Mouse (Mus musculus) intestine, embryonic 15.5 days (tissue): Measurements from ENCODE around the gene Robo2. TPM values are rescaled to one million over a fixed set of nuclear protein-coding genes. Genes with fewer than 3 reads are reported as not detected.
"Not testable (repeated sequence)": the region's sequence is repeated elsewhere in the genome, so short reads cannot be mapped to it uniquely, and the experiment has no call there.

Experiments
- ATAC-seq: fragments of 200-750 bp; cut with Nextera tagmentation; 2 replicates; pipeline ENCODE4 v1.8.0; 2017; ENCODE audit warnings: moderate TSS enrichment, moderate library complexity
- H3K27ac ChIP-seq: fragments of 300-500 bp; sonication (generic); 2 replicates; pipeline ENCODE4 v1.5.1; 2015; ENCODE audit warnings: mild to moderate bottlenecking, inconsistent platforms
- H3K27me3 ChIP-seq: fragments of 300-500 bp; sonication (generic); replicated peaks from 2 replicates; pipeline ENCODE4 v1.6.1; 2015; ENCODE audit warnings: inconsistent platforms
- H3K36me3 ChIP-seq: fragments of 300-500 bp; sonication (generic); 2 replicates; pipeline ENCODE4 v1.6.1; 2015; ENCODE audit warnings: inconsistent platforms
- H3K4me1 ChIP-seq: fragments of 300-500 bp; sonication (generic); replicated peaks from 2 replicates; pipeline ENCODE4 v1.6.1; 2015; ENCODE audit warnings: inconsistent platforms
- H3K4me2 ChIP-seq: fragments of 300-500 bp; sonication (generic); replicated peaks from 2 replicates; pipeline ENCODE4 v1.6.1; 2015; ENCODE audit warnings: mild to moderate bottlenecking, inconsistent platforms
- H3K4me3 ChIP-seq: fragments of 300-500 bp; sonication (generic); replicated peaks from 2 replicates; pipeline ENCODE4 v1.5.1; 2015; ENCODE audit warnings: inconsistent platforms
- H3K9ac ChIP-seq: fragments of 300-500 bp; sonication (generic); 2 replicates; pipeline ENCODE4 v1.6.1; 2015; ENCODE audit warnings: inconsistent platforms
- H3K9me3 ChIP-seq: fragments of 300-500 bp; sonication (generic); 2 replicates; pipeline ENCODE4 v1.6.1; 2016; ENCODE audit warnings: inconsistent platforms
- WGBS: fragments of 180-500 bp; shearing (Covaris S2); methylation state at CpG from one replicate; pipeline ENCODE4 v1.1.7; 2015; 5-methylcytosine and 5-hydroxymethylcytosine counted together
- polyA plus RNA-seq: library from polyadenylated mRNA; unstranded; fragments of >200 nt; fragmentation: Nextera tagmentation; extraction: Ambion mirVana; gene quantifications from 2 replicates; pipeline ENCODE4 v1.2.1, GENCODE M21; 2015

Robo2 gene
- polyA plus RNA-seq, 1 experiment from 2014 or later = 21.1 TPM

- Histone ChIP-seq H3K9me3 (no peaks in the 10 kb centered on the region), H3K4me1 (no peaks in the 10 kb centered on the region), H3K4me3 (no peak overlapping the region), H3K27ac (no peak overlapping the region), H3K9ac (no peak overlapping the region), H3K27me3 (no peaks in the 10 kb centered on the region), H3K4me2 (no peak overlapping the region), H3K36me3 (no peaks in the 10 kb centered on the region)
- no peak for ATAC-seq
- 50% methylated on average over 3 of the region's 3 CpGs for WGBS
Observed at GRCm38 (mm10) chr16:74047232-74047631, 364.4 kb downstream of the Robo2 start.

- H3K9ac ChIP-seq, ATAC-seq, H3K27ac ChIP-seq, H3K9me3 ChIP-seq, H3K27me3 ChIP-seq, H3K4me1 ChIP-seq, H3K4me2 ChIP-seq, H3K4me3 ChIP-seq, H3K36me3 ChIP-seq: not testable (repeated sequence)
- WGBS = 85% methylated on average over 2 of the region's 2 CpGs
Observed at GRCm38 (mm10) chr16:74040797-74041196, 370.8 kb downstream of the Robo2 start.

- no peak for ATAC-seq
- Histone ChIP-seq H3K9me3 (no peaks in the 10 kb centered on the region), H3K4me3 (no peak overlapping the region), H3K36me3 (no peaks in the 10 kb centered on the region), H3K4me1 (no peaks in the 10 kb centered on the region), H3K9ac (no peak overlapping the region), H3K4me2 (no peak overlapping the region), H3K27me3 (no peaks in the 10 kb centered on the region), H3K27ac (no peak overlapping the region)
- WGBS = 85% methylated on average over 4 of the region's 4 CpGs
Observed at GRCm38 (mm10) chr16:74027822-74028221, 383.8 kb downstream of the Robo2 start.

- Histone ChIP-seq H3K9me3 (no peaks in the 10 kb centered on the region), H3K9ac (no peak overlapping the region), H3K27ac (no peak overlapping the region), H3K4me3 (no peak overlapping the region), H3K4me2 (no peak overlapping the region), H3K27me3 (no peaks in the 10 kb centered on the region), H3K36me3 (no peaks in the 10 kb centered on the region), H3K4me1 (no peaks in the 10 kb centered on the region)
- 28% methylated on average over 1 of the region's 1 CpGs for WGBS
- peak; percentile 71; the same call in 1 of the 2 replicates for ATAC-seq
Observed at GRCm38 (mm10) chr16:74022281-74022978, 389.2 kb downstream of the Robo2 start.

GRCm38 (mm10) chr16:74005767-74006166, 405.9 kb downstream of the Robo2 start:
- 88% methylated on average over 3 of the region's 3 CpGs for WGBS
- no peak overlapping the region for H3K4me3 ChIP-seq
- no peak for ATAC-seq

GRCm38 (mm10) chr16:74001331-74001730, 410.3 kb downstream of the Robo2 start:
- no peak for ATAC-seq
- Histone ChIP-seq H3K9me3 (no peaks in the 10 kb centered on the region), H3K36me3 (no peaks in the 10 kb centered on the region), H3K4me2 (no peak overlapping the region), H3K27ac (no peak overlapping the region), H3K27me3 (no peaks in the 10 kb centered on the region), H3K9ac (no peak overlapping the region), H3K4me1 (no peaks in the 10 kb centered on the region), H3K4me3 (no peak overlapping the region)
- 60% methylated on average over 2 of the region's 2 CpGs for WGBS

More at GRCm38 (mm10) chr16:74005767-74006166, 405.9 kb downstream of the Robo2 start:
- H3K36me3 ChIP-seq = no peaks in the 10 kb centered on the region
- no peak overlapping the region for H3K9ac ChIP-seq
- H3K4me1 ChIP-seq = no peaks in the 10 kb centered on the region
- no peak overlapping the region for H3K27ac ChIP-seq
- no peak overlapping the region for H3K4me2 ChIP-seq
- H3K9me3 ChIP-seq = no peaks in the 10 kb centered on the region
- H3K27me3 ChIP-seq = no peaks in the 10 kb centered on the region

- Histone ChIP-seq H3K9ac (no peak overlapping the region), H3K27ac (no peak overlapping the region), H3K9me3 (no peaks in the 10 kb centered on the region), H3K4me2 (no peak overlapping the region), H3K4me3 (no peak overlapping the region), H3K4me1 (no peaks in the 10 kb centered on the region), H3K27me3 (no peaks in the 10 kb centered on the region), H3K36me3 (no peaks in the 10 kb centered on the region)
- 67% methylated on average over 6 of the region's 6 CpGs for WGBS
- ATAC-seq = no peak
Observed at GRCm38 (mm10) chr16:73991212-73991611, 420.4 kb downstream of the Robo2 start.

GRCm38 (mm10) chr16:73969573-73969972, 442.1 kb downstream of the Robo2 start:
- Histone ChIP-seq H3K4me3 (no peak overlapping the region), H3K27ac (no peak overlapping the region), H3K9ac (no peak overlapping the region), H3K27me3 (no peaks in the 10 kb centered on the region), H3K4me1 (no peaks in the 10 kb centered on the region), H3K4me2 (no peak overlapping the region), H3K36me3 (no peaks in the 10 kb centered on the region), H3K9me3 (no peaks in the 10 kb centered on the region)
- 87% methylated on average over 7 of the region's 7 CpGs for WGBS
- ATAC-seq = no peak

GRCm38 (mm10) chr16:73964366-73964926, 447.2 kb downstream of the Robo2 start:
- Histone ChIP-seq H3K9ac (no peak overlapping the region), H3K9me3 (no peaks in the 10 kb centered on the region), H3K4me3 (no peak overlapping the region), H3K4me2 (no peak overlapping the region), H3K27ac (no peak overlapping the region), H3K36me3 (no peaks in the 10 kb centered on the region), H3K27me3 (no peaks in the 10 kb centered on the region), H3K4me1 (no peaks in the 10 kb centered on the region)
- WGBS = 54% methylated on average over 5 of the region's 5 CpGs
- no peak for ATAC-seq

- ATAC-seq = no peak
- Histone ChIP-seq H3K4me3 (no peak overlapping the region), H3K36me3 (no peaks in the 10 kb centered on the region), H3K9ac (no peak overlapping the region), H3K9me3 (no peaks in the 10 kb centered on the region), H3K27me3 (no peaks in the 10 kb centered on the region), H3K27ac (no peak overlapping the region), H3K4me2 (no peak overlapping the region), H3K4me1 (no peaks in the 10 kb centered on the region)
- WGBS = 63% methylated on average over 6 of the region's 6 CpGs
Observed at GRCm38 (mm10) chr16:73959479-73959970, 452.1 kb downstream of the Robo2 start.

GRCm38 (mm10) chr16:73958524-73958846, 453.1 kb downstream of the Robo2 start:
- H3K4me1 ChIP-seq = no peaks in the 10 kb centered on the region
- ATAC-seq = no peak
- H3K4me2 ChIP-seq = no peak overlapping the region
- no peak overlapping the region for H3K27ac ChIP-seq
- no peaks in the 10 kb centered on the region for H3K27me3 ChIP-seq
- 60% methylated on average over 1 of the region's 1 CpGs for WGBS
- H3K9me3 ChIP-seq = no peaks in the 10 kb centered on the region
- no peak overlapping the region for H3K9ac ChIP-seq
- H3K4me3 ChIP-seq = no peak overlapping the region
- H3K36me3 ChIP-seq = no peaks in the 10 kb centered on the region

- H3K27me3 ChIP-seq = no peaks in the 10 kb centered on the region
- no peak overlapping the region for H3K4me3 ChIP-seq
- H3K27ac ChIP-seq = no peak overlapping the region
- no peaks in the 10 kb centered on the region for H3K36me3 ChIP-seq
- no peak overlapping the region for H3K4me2 ChIP-seq
- WGBS = 79% methylated on average over 3 of the region's 3 CpGs
- H3K9ac ChIP-seq = no peak overlapping the region
- H3K4me1 ChIP-seq = no peaks in the 10 kb centered on the region
- H3K9me3 ChIP-seq = no peaks in the 10 kb centered on the region
- ATAC-seq = no peak
Observed at GRCm38 (mm10) chr16:73957675-73958523, 453.7 kb downstream of the Robo2 start.
